Mouse (Mus musculus) brain, embryonic 14.5 days (tissue): ENCODE data around the gene Msl1.

Experiments used
- CTCF ChIP-seq: fragments of 200-500 bp; IDR thresholded peaks from 2 replicates; pipeline ENCODE4 v1.5.1; 2012; ENCODE audit warnings: inconsistent platforms, mild to moderate bottlenecking, moderate library complexity, borderline replicate concordance; ENCODE audit not compliant: insufficient read depth, insufficient read length; ENCODE audit errors: extremely low read depth
- POLR2A ChIP-seq: fragments of 200-500 bp; IDR thresholded peaks from 2 replicates; pipeline ENCODE4 v1.6.1; 2012; ENCODE audit warnings: mild to moderate bottlenecking, inconsistent platforms, borderline replicate concordance; ENCODE audit not compliant: poor library complexity, insufficient read depth, insufficient read length, severe bottlenecking; ENCODE audit errors: extremely low read depth

- TF ChIP-seq POLR2A (no peak), CTCF (no peak)
Observed at GRCm38 (mm10) chr11:98755726-98756380, 39.5 kb upstream of the Msl1 start.
